In the genomic region with DNA sequence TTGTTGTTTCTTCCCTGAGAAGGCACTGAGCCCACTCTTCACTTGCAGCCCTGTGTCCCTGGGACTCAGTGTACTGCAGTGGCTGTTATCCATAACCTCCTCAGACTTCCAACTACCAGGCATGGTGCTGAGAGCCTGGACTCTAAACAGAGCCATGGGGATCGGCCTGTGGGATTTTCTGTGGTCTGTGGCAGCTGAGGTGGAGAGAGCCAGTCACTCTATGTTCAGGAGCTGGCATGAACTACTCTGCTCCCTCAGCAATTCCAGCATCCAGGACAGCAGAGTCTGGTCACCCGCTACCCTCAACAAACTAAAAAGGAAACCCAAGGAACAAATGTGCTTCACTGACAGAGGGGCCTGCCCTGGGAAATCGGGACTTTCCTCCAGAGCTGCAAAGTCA, we compare ENCODE assay signal across 13 mouse cellular contexts. TPM values are rescaled to one million over a fixed set of nuclear protein-coding genes. Genes with fewer than 3 reads are reported as not detected.
DNase-seq lines count a peak whose midpoint lies in the region; ATAC-seq lines count a peak whose summit lies in the region.
"Had no signal": no experiment of that assay in that cellular context is flagged by ENCODE, and none has a peak within 500 bp of the region (broad histone marks: within the 10 kb centered on the region; RNA-seq: fewer than 3 reads in every experiment).

No protein-coding gene starts in this region.

- no peak overlapping the region for H3K4me3 ChIP-seq in heart, embryonic 15.5 days
- H3K4me3 ChIP-seq in midbrain, embryonic 10.5 days, result no peak overlapping the region
- no peak overlapping the region for H3K4me3 ChIP-seq in midbrain, embryonic 16.5 days (ENCODE audit: low read depth, low read length)
- no peak overlapping the region for H3K4me3 ChIP-seq in stomach, embryonic 15.5 days (replicated peaks)
- H3K4me3 ChIP-seq: liver, embryonic 15.5 days; megakaryocyte, embryonic 14.5 days; neural tube, embryonic 12.5 days had no signal

- H3K9ac ChIP-seq in heart, embryonic 15.5 days, result no peak overlapping the region
- H3K9ac ChIP-seq in midbrain, embryonic 16.5 days (ENCODE audit: low read depth, low read length), result no peak overlapping the region
- no peak overlapping the region for H3K9ac ChIP-seq in stomach, embryonic 15.5 days
- H3K9ac ChIP-seq: liver, embryonic 15.5 days; neural tube, embryonic 12.5 days had no signal

- WGBS in heart, embryonic 15.5 days, result 64% methylated on average over 3 of the region's 3 CpGs
- WGBS in midbrain, embryonic 10.5 days, result 85% methylated on average over 3 of the region's 3 CpGs
- 86% methylated on average over 3 of the region's 3 CpGs for WGBS in midbrain, embryonic 16.5 days
- 63% methylated on average over 3 of the region's 3 CpGs for WGBS in stomach, embryonic 15.5 days

- peak overlapping the region; percentile 70 for H3K27ac ChIP-seq in heart, embryonic 15.5 days
- peak overlapping the region; percentile 86 for H3K27ac ChIP-seq in midbrain, embryonic 10.5 days (replicated peaks)
- no peak overlapping the region for H3K27ac ChIP-seq in midbrain, embryonic 16.5 days (ENCODE audit: low read length)
- peak overlapping the region; percentile 82; the same call in 1 of the 2 replicates for H3K27ac ChIP-seq in stomach, embryonic 15.5 days
- H3K27ac ChIP-seq: liver, embryonic 15.5 days; neural tube, embryonic 12.5 days had no signal

- no peak for DNase-seq in heart, postnatal 25 days (ENCODE audit: low spot score)
- no peak for DNase-seq in midbrain, embryonic 10.5 days (ENCODE audit: low spot score)
- peak; percentile 44 for DNase-seq in fibroblast of lung, adult 2 months (ENCODE audit: low read depth)
- no peak for DNase-seq in right cerebral cortex, postnatal 25 days
- DNase-seq: kidney, adult 8-10 months had no signal

- H3K9me3 ChIP-seq in heart, embryonic 15.5 days (replicated peaks), result no peaks in the 10 kb centered on the region
- H3K9me3 ChIP-seq in midbrain, embryonic 10.5 days (replicated peaks), result no peaks in the 10 kb centered on the region
- no peaks in the 10 kb centered on the region for H3K9me3 ChIP-seq in midbrain, embryonic 16.5 days (replicated peaks; ENCODE audit: control insufficient read depth, low read length, poor library complexity, severe bottlenecking)
- no peaks in the 10 kb centered on the region for H3K9me3 ChIP-seq in stomach, embryonic 15.5 days
- H3K9me3 ChIP-seq: liver, embryonic 15.5 days; megakaryocyte, embryonic 14.5 days; neural tube, embryonic 12.5 days had no signal

- no peaks in the 10 kb centered on the region for H3K36me3 ChIP-seq in heart, embryonic 15.5 days
- H3K36me3 ChIP-seq in midbrain, embryonic 10.5 days, result peaks cover 22% of the 10 kb centered on the region
- no peaks in the 10 kb centered on the region for H3K36me3 ChIP-seq in midbrain, embryonic 16.5 days (ENCODE audit: control insufficient read depth, insufficient read depth, low read length)
- H3K36me3 ChIP-seq in stomach, embryonic 15.5 days, result 0 out of 2 replicates have a peak, but pooled peaks cover 3% of the 10 kb centered on the region
- H3K36me3 ChIP-seq: liver, embryonic 15.5 days; neural tube, embryonic 12.5 days had no signal

- no peak overlapping the region for H3K4me2 ChIP-seq in heart, embryonic 15.5 days
- H3K4me2 ChIP-seq in midbrain, embryonic 16.5 days (ENCODE audit: low read length), result no peak overlapping the region
- no peak overlapping the region for H3K4me2 ChIP-seq in stomach, embryonic 15.5 days
- H3K4me2 ChIP-seq: liver, embryonic 15.5 days; neural tube, embryonic 12.5 days had no signal

- H3K4me1 ChIP-seq in heart, embryonic 15.5 days (replicated peaks), result peaks cover 47% of the 10 kb centered on the region
- peaks cover 43% of the 10 kb centered on the region for H3K4me1 ChIP-seq in midbrain, embryonic 10.5 days
- H3K4me1 ChIP-seq in midbrain, embryonic 16.5 days (ENCODE audit: control insufficient read depth, insufficient read depth, low read length), result peaks cover 19% of the 10 kb centered on the region
- H3K4me1 ChIP-seq in stomach, embryonic 15.5 days, result peaks cover 33% of the 10 kb centered on the region

- intact Hi-C loops in heart, postnatal 25 days (cut with DNase I), result no loop called here

- no peak for ATAC-seq in heart, embryonic 15.5 days (replicated peaks; ENCODE audit: insufficient number of reproducible peaks, insufficient read depth, low FRiP score, low read depth)
- ATAC-seq in midbrain, embryonic 16.5 days, result no peak
- no peak for ATAC-seq in stomach, embryonic 15.5 days (ENCODE audit: insufficient read depth, low FRiP score, low read depth)
- ATAC-seq in inflammation-experienced regulatory T-cells, adult 6 months, result no peak
- ATAC-seq: activated CD4-positive, CD25-positive, alpha-beta regulatory T cell, adult 4 months had no signal

- H3K27me3 ChIP-seq in heart, embryonic 15.5 days, result no peaks in the 10 kb centered on the region
- H3K27me3 ChIP-seq in midbrain, embryonic 10.5 days (ENCODE audit: low read depth, poor library complexity, severe bottlenecking), result no peaks in the 10 kb centered on the region
- H3K27me3 ChIP-seq in midbrain, embryonic 16.5 days (ENCODE audit: control insufficient read depth, insufficient read depth, low read depth, low read length), result no peaks in the 10 kb centered on the region
- no peaks in the 10 kb centered on the region for H3K27me3 ChIP-seq in stomach, embryonic 15.5 days (replicated peaks)
- H3K27me3 ChIP-seq: liver, embryonic 15.5 days; neural tube, embryonic 12.5 days had no signal

RNA-seq across cellular contexts. Expression of gene Csf1, which starts 20.8 kb away (rescaled TPM):
- 8.0 and 11.2 TPM in 2 replicates for polyA plus RNA-seq in heart, embryonic 15.5 days (2015; fragmentation: Nextera tagmentation; extraction: Ambion mirVana)
- total RNA-seq in heart, postnatal 25 days (2021), result 10 to 100 TPM; 46.8 to 48.6 TPM
- polyA plus RNA-seq in midbrain, embryonic 10.5 days (2016; fragmentation: Nextera tagmentation; extraction: Ambion mirVana), result 6.5 and 7.7 TPM in 2 replicates
- polyA plus RNA-seq in midbrain, embryonic 16.5 days (2015; fragmentation: Nextera tagmentation; extraction: Ambion mirVana), result 6.0 and 6.3 TPM in 2 replicates
- 14.7 and 15.4 TPM in 2 replicates for polyA plus RNA-seq in stomach, embryonic 15.5 days (2015; fragmentation: Nextera tagmentation; extraction: Ambion mirVana)
- 10 to 100 TPM; 15.5 to 53.7 (median 20.5) TPM for polyA plus RNA-seq in inflammation-experienced regulatory T-cells, adult 6 months (2017; shearing (Covaris generic))

RNA-seq across cellular contexts. Expression of gene Ahcyl1, which starts 43.1 kb away (rescaled TPM):
- polyA plus RNA-seq in heart, embryonic 15.5 days (2015; fragmentation: Nextera tagmentation; extraction: Ambion mirVana), result 47.3 and 54.6 TPM in 2 replicates
- total RNA-seq in heart, postnatal 25 days (2021), result 10 to 100 TPM; 80.0 to 81.1 TPM
- 92.4 and 99.8 TPM in 2 replicates for polyA plus RNA-seq in midbrain, embryonic 10.5 days (2016; fragmentation: Nextera tagmentation; extraction: Ambion mirVana)
- 112 and 114 TPM in 2 replicates for polyA plus RNA-seq in midbrain, embryonic 16.5 days (2015; fragmentation: Nextera tagmentation; extraction: Ambion mirVana)
- polyA plus RNA-seq in stomach, embryonic 15.5 days (2015; fragmentation: Nextera tagmentation; extraction: Ambion mirVana), result 73.5 and 84.9 TPM in 2 replicates
- polyA plus RNA-seq in inflammation-experienced regulatory T-cells, adult 6 months (2017; shearing (Covaris generic)), result 10 to 100 TPM; 17.5 to 22.8 (median 19.6) TPM
